Mouse (Mus musculus): ENCODE measurements around the gene Smc6. TPM values are rescaled to one million over a fixed set of nuclear protein-coding genes. Genes with fewer than 3 reads are reported as not detected.

Gene Smc6
- polyA plus RNA-seq, 1 experiment from 2014 or later: 155 TPM

- H3K36me3 ChIP-seq: peaks cover 60% of the 10 kb centered on the region
- 83% methylated on average over 1 of the region's 1 CpGs for WGBS
- H3K4me1 ChIP-seq: no peaks in the 10 kb centered on the region
- no peak for ATAC-seq (ENCODE audit: borderline replicate concordance, extremely low read depth, low FRiP score, low TSS enrichment)
- H3K27ac ChIP-seq: no peak overlapping the region
- no peak overlapping the region for H3K4me3 ChIP-seq
- no peak overlapping the region for H3K9ac ChIP-seq
- no peaks in the 10 kb centered on the region for H3K9me3 ChIP-seq
- H3K4me2 ChIP-seq: no peak overlapping the region
- no peaks in the 10 kb centered on the region for H3K27me3 ChIP-seq
Measured at GRCm38 (mm10) chr12:11300858-11301257, 35.2 kb downstream of the Smc6 start.

- H3K4me3 ChIP-seq: no peak overlapping the region
- H3K27ac ChIP-seq: no peak overlapping the region
- 84% methylated on average over 8 of the region's 8 CpGs for WGBS
- no peaks in the 10 kb centered on the region for H3K27me3 ChIP-seq
- peaks cover 59% of the 10 kb centered on the region for H3K36me3 ChIP-seq
- no peak for ATAC-seq (ENCODE audit: borderline replicate concordance, extremely low read depth, low FRiP score, low TSS enrichment)
- no peaks in the 10 kb centered on the region for H3K9me3 ChIP-seq
- no peak overlapping the region for H3K9ac ChIP-seq
- no peak overlapping the region for H3K4me2 ChIP-seq
- no peaks in the 10 kb centered on the region for H3K4me1 ChIP-seq
Measured at GRCm38 (mm10) chr12:11306753-11307645, 41.3 kb downstream of the Smc6 start.

- Histone ChIP-seq H3K9ac (no peak overlapping the region), H3K4me2 (no peak overlapping the region), H3K9me3 (no peaks in the 10 kb centered on the region), H3K27me3 (no peaks in the 10 kb centered on the region), H3K27ac (no peak overlapping the region), H3K4me1 (no peaks in the 10 kb centered on the region), H3K4me3 (no peak overlapping the region), H3K36me3 (peaks cover 53% of the 10 kb centered on the region)
- no peak for ATAC-seq (ENCODE audit: borderline replicate concordance, extremely low read depth, low FRiP score, low TSS enrichment)
- WGBS: 93% methylated on average over 2 of the region's 2 CpGs
Measured at GRCm38 (mm10) chr12:11311106-11311505, 45.4 kb downstream of the Smc6 start.

GRCm38 (mm10) chr12:11313840-11314239 is 48.2 kb downstream of the Smc6 start:
- Histone ChIP-seq H3K9me3 (no peaks in the 10 kb centered on the region), H3K4me3 (no peak overlapping the region), H3K4me1 (no peaks in the 10 kb centered on the region), H3K27ac (no peak overlapping the region), H3K4me2 (no peak overlapping the region), H3K9ac (no peak overlapping the region), H3K36me3 (peaks cover 47% of the 10 kb centered on the region), H3K27me3 (no peaks in the 10 kb centered on the region)
- 50% methylated on average over 1 of the region's 1 CpGs for WGBS
- no peak for ATAC-seq (ENCODE audit: borderline replicate concordance, extremely low read depth, low FRiP score, low TSS enrichment)

- Histone ChIP-seq H3K9ac (no peak overlapping the region), H3K36me3 (peaks cover 36% of the 10 kb centered on the region), H3K4me2 (no peak overlapping the region), H3K4me3 (no peak overlapping the region), H3K4me1 (no peaks in the 10 kb centered on the region), H3K27ac (no peak overlapping the region), H3K27me3 (no peaks in the 10 kb centered on the region), H3K9me3 (no peaks in the 10 kb centered on the region)
- WGBS: 29% methylated on average over 6 of the region's 6 CpGs
- ATAC-seq (ENCODE audit: borderline replicate concordance, extremely low read depth, low FRiP score, low TSS enrichment): no peak
Measured at GRCm38 (mm10) chr12:11317671-11318070, 52.0 kb downstream of the Smc6 start.

GRCm38 (mm10) chr12:11324480-11324879 is 58.8 kb downstream of the Smc6 start:
- Histone ChIP-seq H3K9ac (no peak overlapping the region), H3K4me2 (no peak overlapping the region), H3K9me3 (no peaks in the 10 kb centered on the region), H3K36me3 (no peaks in the 10 kb centered on the region), H3K4me3 (no peak overlapping the region), H3K27me3 (no peaks in the 10 kb centered on the region), H3K4me1 (no peaks in the 10 kb centered on the region), H3K27ac (no peak overlapping the region)
- no peak; the same call in 1 of the 2 replicates for ATAC-seq (ENCODE audit: borderline replicate concordance, extremely low read depth, low FRiP score, low TSS enrichment)
- 21% methylated on average over 4 of the region's 4 CpGs for WGBS

- Histone ChIP-seq H3K36me3 (no peaks in the 10 kb centered on the region), H3K9ac (no peak overlapping the region), H3K27ac (no peak overlapping the region), H3K27me3 (no peaks in the 10 kb centered on the region), H3K9me3 (no peaks in the 10 kb centered on the region), H3K4me3 (no peak overlapping the region), H3K4me2 (no peak overlapping the region), H3K4me1 (no peaks in the 10 kb centered on the region)
- ATAC-seq (ENCODE audit: borderline replicate concordance, extremely low read depth, low FRiP score, low TSS enrichment): no peak
- WGBS: 74% methylated on average over 3 of the region's 3 CpGs
Measured at GRCm38 (mm10) chr12:11326483-11326882, 60.8 kb downstream of the Smc6 start.

GRCm38 (mm10) chr12:11336845-11337244 is 71.2 kb downstream of the Smc6 start:
- no peak overlapping the region for H3K27ac ChIP-seq
- no peak overlapping the region for H3K4me3 ChIP-seq
- no peaks in the 10 kb centered on the region for H3K4me1 ChIP-seq
- no peaks in the 10 kb centered on the region for H3K36me3 ChIP-seq
- no peaks in the 10 kb centered on the region for H3K9me3 ChIP-seq
- no peaks in the 10 kb centered on the region for H3K27me3 ChIP-seq
- 33% methylated on average over 4 of the region's 4 CpGs for WGBS
- H3K4me2 ChIP-seq: no peak overlapping the region
- no peak for ATAC-seq (ENCODE audit: borderline replicate concordance, extremely low read depth, low FRiP score, low TSS enrichment)
- no peak overlapping the region for H3K9ac ChIP-seq

GRCm38 (mm10) chr12:11338251-11338650 is 72.6 kb downstream of the Smc6 start:
- Histone ChIP-seq H3K9ac (no peak overlapping the region), H3K36me3 (no peaks in the 10 kb centered on the region), H3K9me3 (no peaks in the 10 kb centered on the region), H3K4me1 (no peaks in the 10 kb centered on the region), H3K4me3 (no peak overlapping the region), H3K27me3 (no peaks in the 10 kb centered on the region), H3K27ac (no peak overlapping the region), H3K4me2 (no peak overlapping the region)
- ATAC-seq (ENCODE audit: borderline replicate concordance, extremely low read depth, low FRiP score, low TSS enrichment): no peak
- WGBS: 87% methylated on average over 2 of the region's 2 CpGs

- H3K4me2 ChIP-seq: no peak overlapping the region
- no peaks in the 10 kb centered on the region for H3K9me3 ChIP-seq
- H3K4me1 ChIP-seq: no peaks in the 10 kb centered on the region
- no peak overlapping the region for H3K4me3 ChIP-seq
- WGBS: 75% methylated on average over 6 of the region's 6 CpGs
- no peak overlapping the region for H3K27ac ChIP-seq
- no peaks in the 10 kb centered on the region for H3K36me3 ChIP-seq
- no peak overlapping the region for H3K9ac ChIP-seq
- ATAC-seq (ENCODE audit: borderline replicate concordance, extremely low read depth, low FRiP score, low TSS enrichment): no peak
- no peaks in the 10 kb centered on the region for H3K27me3 ChIP-seq
Measured at GRCm38 (mm10) chr12:11342020-11342600, 76.4 kb downstream of the Smc6 start.

- H3K9ac ChIP-seq: no peak overlapping the region
- no peak for ATAC-seq (ENCODE audit: borderline replicate concordance, extremely low read depth, low FRiP score, low TSS enrichment)
- H3K4me1 ChIP-seq: no peaks in the 10 kb centered on the region
Measured at GRCm38 (mm10) chr12:11345963-11346362, 80.3 kb downstream of the Smc6 start.

GRCm38 (mm10) chr12:11348423-11348822 is 82.7 kb downstream of the Smc6 start:
- Histone ChIP-seq H3K27ac (no peak overlapping the region), H3K4me3 (no peak overlapping the region), H3K4me1 (no peaks in the 10 kb centered on the region), H3K9me3 (no peaks in the 10 kb centered on the region), H3K27me3 (no peaks in the 10 kb centered on the region), H3K36me3 (no peaks in the 10 kb centered on the region), H3K4me2 (no peak overlapping the region), H3K9ac (no peak overlapping the region)
- no peak for ATAC-seq (ENCODE audit: borderline replicate concordance, extremely low read depth, low FRiP score, low TSS enrichment)
- 24% methylated on average over 1 of the region's 1 CpGs for WGBS

More at GRCm38 (mm10) chr12:11345963-11346362, 80.3 kb downstream of the Smc6 start:
- Histone ChIP-seq H3K36me3 (no peaks in the 10 kb centered on the region), H3K27me3 (no peaks in the 10 kb centered on the region), H3K4me2 (no peak overlapping the region), H3K9me3 (no peaks in the 10 kb centered on the region), H3K27ac (no peak overlapping the region), H3K4me3 (no peak overlapping the region)
- 58% methylated on average over 2 of the region's 2 CpGs for WGBS

All from lung, embryonic 15.5 days (tissue).